Mouse (Mus musculus) spleen, adult 2 months (tissue): ENCODE results near the gene Tns1.

ENCODE experiments used
- CTCF ChIP-seq: fragments of 200-500 bp; IDR thresholded peaks from 2 replicates; pipeline ENCODE4 v1.5.1; 2011; ENCODE audit warnings: mild to moderate bottlenecking, inconsistent platforms; ENCODE audit not compliant: insufficient read depth, insufficient read length, insufficient replicate concordance; ENCODE audit errors: extremely low read depth
- POLR2A ChIP-seq: fragments of 200-500 bp; IDR thresholded peaks from 2 replicates; pipeline ENCODE4 v1.6.1; 2011; ENCODE audit warnings: low read depth, low read length, inconsistent platforms

- TF ChIP-seq CTCF (no peak), POLR2A (no peak)
Observed at GRCm38 (mm10) chr1:73985611-73986010, 138.6 kb downstream of the Tns1 start.
